Mouse (Mus musculus): Measurements from ENCODE around the gene Prcp.

GRCm38 (mm10) chr7:92827981-92828380 lies 46.3 kb upstream of the Prcp start:
- no peak for TF ChIP-seq CTCF (IDR thresholded peaks at IDR 0.05; ENCODE audit: low read depth, low read length)
- no peak for TF ChIP-seq POLR2A (IDR thresholded peaks at IDR 0.05; ENCODE audit: extremely low read depth, insufficient read depth, low read length)
